Mouse (Mus musculus) forelimb bud, embryonic 11.5 days (tissue): ENCODE results near the gene Tmem59.

ENCODE experiments used
- DNase-seq: peaks from one replicate; pipeline ENCODE4 v3.0.0-alpha.2; 2012; ENCODE audit warnings: low read depth, low spot score

Tmem59 gene

GRCm38 (mm10) chr4:107238253-107238652 is 60.1 kb downstream of the Tmem59 start:
- no peak for DNase-seq

GRCm38 (mm10) chr4:107240196-107240595 is 62.0 kb downstream of the Tmem59 start:
- DNase-seq = no peak

- DNase-seq = no peak
Measured at GRCm38 (mm10) chr4:107243365-107244333, 65.5 kb downstream of the Tmem59 start.

- DNase-seq = no peak
Measured at GRCm38 (mm10) chr4:107245368-107245767, 67.2 kb downstream of the Tmem59 start.

GRCm38 (mm10) chr4:107246040-107246439 is 67.8 kb downstream of the Tmem59 start:
- no peak for DNase-seq

GRCm38 (mm10) chr4:107247110-107247509 is 68.9 kb downstream of the Tmem59 start:
- DNase-seq = no peak

GRCm38 (mm10) chr4:107248061-107248460 is 69.9 kb downstream of the Tmem59 start:
- DNase-seq = no peak

- DNase-seq = no peak
Measured at GRCm38 (mm10) chr4:107249471-107249870, 71.3 kb downstream of the Tmem59 start.

GRCm38 (mm10) chr4:107250494-107250893 is 72.3 kb downstream of the Tmem59 start:
- peak; percentile 45 for DNase-seq
